Mouse (Mus musculus): Measurements from ENCODE around the gene Ift140. TPM values are rescaled to one million over a fixed set of nuclear protein-coding genes. Genes with fewer than 3 reads are reported as not detected.
"Not testable (repeated sequence)": the region's sequence is repeated elsewhere in the genome, so short reads cannot be mapped to it uniquely, and the experiment has no call there.

Gene Ift140
- polyA plus RNA-seq, 1 experiment from 2014 or later: 20.0 TPM

DNA sequence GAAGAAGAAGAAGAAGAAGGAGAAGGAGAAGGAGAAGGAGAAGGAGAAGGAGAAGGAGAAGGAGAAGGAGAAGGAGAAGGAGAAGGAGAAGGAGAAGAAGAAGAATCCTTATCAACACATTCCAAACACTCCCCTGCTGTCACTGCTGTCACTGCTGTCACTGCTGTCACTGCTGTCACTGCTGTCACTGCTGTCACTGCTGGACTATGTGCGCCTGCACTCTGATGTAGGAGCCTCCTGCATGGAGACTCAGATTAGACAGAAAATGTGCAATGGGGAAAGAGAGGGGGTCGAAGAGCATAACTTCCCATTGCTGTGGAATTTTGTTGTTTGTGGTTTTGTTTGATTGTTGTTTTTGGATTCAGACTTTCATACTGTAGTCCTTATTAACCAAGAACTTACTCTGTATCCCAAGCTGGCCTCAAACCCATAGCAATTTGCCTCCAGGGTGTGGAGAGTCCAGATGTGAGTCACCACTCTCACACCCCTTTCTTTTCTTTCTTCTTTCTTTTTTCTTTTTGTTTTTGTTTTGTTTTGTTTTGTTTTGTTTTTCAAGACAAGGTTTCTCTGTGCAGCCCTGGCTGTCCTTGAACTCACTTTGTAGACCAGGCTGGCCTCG, 109.7 kb downstream of the Ift140 start:
- not testable (repeated sequence) for H3K4me1 ChIP-seq (replicated peaks)

GRCm38 (mm10) chr17:25127079-25127478, 111.2 kb downstream of the Ift140 start:
- Histone ChIP-seq H3K9ac (no peak overlapping the region), H3K4me1 (replicated peaks) (no peaks in the 10 kb centered on the region), H3K27me3 (no peaks in the 10 kb centered on the region), H3K36me3 (no peaks in the 10 kb centered on the region), H3K4me3 (no peak overlapping the region), H3K27ac (replicated peaks) (no peak overlapping the region), H3K4me2 (no peak overlapping the region), H3K9me3 (no peaks in the 10 kb centered on the region)
- no peak for ATAC-seq (ENCODE audit: low FRiP score, low read depth)
- 48% methylated on average over 8 of the region's 8 CpGs for WGBS

More for the DNA sequence above, 109.7 kb downstream of the Ift140 start:
- ATAC-seq (ENCODE audit: low FRiP score, low read depth); H3K36me3 ChIP-seq; H3K27me3 ChIP-seq; H3K4me2 ChIP-seq; H3K4me3 ChIP-seq; H3K9ac ChIP-seq; H3K9me3 ChIP-seq; H3K27ac ChIP-seq (replicated peaks): not testable (repeated sequence)
- 79% methylated on average over 3 of the region's 3 CpGs for WGBS

DNA sequence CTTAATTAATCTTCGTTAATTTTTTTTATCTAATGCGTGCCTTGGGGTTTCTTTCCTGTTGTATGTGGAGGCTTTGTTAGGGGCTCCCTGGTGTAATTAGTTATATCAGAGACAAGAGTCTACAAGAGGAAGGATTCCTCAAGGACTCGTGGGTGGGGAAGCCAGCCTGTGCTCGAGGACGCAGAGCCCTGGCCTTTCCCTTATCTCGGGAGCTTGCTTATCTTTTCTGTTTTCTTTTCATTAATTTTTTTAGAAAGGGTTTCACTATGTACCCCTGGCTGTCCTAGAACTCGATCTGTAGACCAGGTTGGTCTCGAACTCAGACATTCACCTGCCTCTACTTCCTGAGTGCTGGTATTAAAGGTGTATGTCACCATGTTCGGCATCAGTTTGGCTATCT, 111.8 kb downstream of the Ift140 start:
- Histone ChIP-seq H3K4me2 (no peak overlapping the region), H3K27me3 (no peaks in the 10 kb centered on the region), H3K36me3 (no peaks in the 10 kb centered on the region), H3K9me3 (no peaks in the 10 kb centered on the region), H3K4me3 (no peak overlapping the region), H3K27ac (replicated peaks) (no peak overlapping the region), H3K4me1 (replicated peaks) (no peaks in the 10 kb centered on the region), H3K9ac (no peak overlapping the region)
- 77% methylated on average over 9 of the region's 9 CpGs for WGBS
- no peak for ATAC-seq (ENCODE audit: low FRiP score, low read depth)

DNA sequence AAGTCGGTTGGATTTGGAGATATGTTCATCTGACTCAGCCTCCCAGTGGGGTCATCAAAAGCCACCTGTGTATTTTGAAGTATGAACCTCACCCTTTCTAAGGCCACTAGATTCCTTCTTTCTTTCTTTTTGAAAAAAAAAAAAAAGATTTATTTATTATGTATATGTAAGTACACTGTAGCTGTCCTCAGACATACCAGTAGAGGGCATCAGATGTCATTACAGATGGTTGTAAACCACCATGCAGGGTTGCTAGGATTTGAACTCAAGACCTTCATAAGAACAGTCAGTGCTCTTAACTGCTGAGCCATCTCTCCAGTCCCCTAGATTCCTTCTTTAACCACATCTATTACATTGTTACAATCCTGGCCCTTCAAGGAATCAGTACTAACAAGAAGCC, 114.2 kb downstream of the Ift140 start:
- ATAC-seq (ENCODE audit: low FRiP score, low read depth): no peak
- Histone ChIP-seq H3K4me1 (replicated peaks) (peaks cover 14% of the 10 kb centered on the region), H3K9ac (no peak overlapping the region), H3K27me3 (no peaks in the 10 kb centered on the region), H3K36me3 (no peaks in the 10 kb centered on the region), H3K27ac (replicated peaks) (no peak overlapping the region), H3K4me3 (no peak overlapping the region), H3K9me3 (no peaks in the 10 kb centered on the region), H3K4me2 (no peak overlapping the region)
- 91% methylated on average over 1 of the region's 1 CpGs for WGBS

- Histone ChIP-seq H3K9me3 (no peaks in the 10 kb centered on the region), H3K4me3 (peak within 1 kb of the TSS; percentile 93), H3K27me3 (no peaks in the 10 kb centered on the region), H3K27ac (replicated peaks) (peak within 1 kb of the TSS; percentile 56), H3K4me1 (replicated peaks) (peaks cover 23% of the 10 kb centered on the region), H3K9ac (peak within 1 kb of the TSS; percentile 78), H3K4me2 (peak within 1 kb of the TSS; percentile 69), H3K36me3 (peaks cover 5% of the 10 kb centered on the region; the same call in 1 of the 2 replicates)
- 0% methylated on average over 38 of the region's 40 CpGs for WGBS
- peak; percentile 93 for ATAC-seq (ENCODE audit: low FRiP score, low read depth)
These were observed 117.4 kb downstream of the Ift140 start, which contains the start of gene Clcn7 for GRCm38 (mm10) chr17:25133275-25133698. Clcn7 (plus strand) TSS chr17:25133391.

DNA sequence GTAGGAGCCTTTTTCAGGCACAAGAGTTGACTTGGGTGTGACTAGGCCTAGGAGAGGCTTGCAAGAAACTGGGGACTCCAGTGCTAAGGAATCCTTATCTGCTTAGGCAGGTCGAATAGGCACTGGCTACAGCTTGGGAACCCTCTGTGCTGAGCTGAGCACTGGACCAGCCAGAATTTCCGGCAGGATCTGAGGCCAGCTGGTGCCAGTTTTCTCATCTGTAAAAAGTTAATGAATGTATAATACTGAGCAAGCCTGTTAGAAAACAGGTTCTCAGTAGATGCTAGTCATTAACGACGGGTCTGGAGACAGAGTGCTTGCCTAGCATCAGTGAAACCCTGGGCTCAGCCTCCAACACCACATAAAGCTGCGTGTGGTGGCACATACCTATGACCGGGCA, 119.7 kb downstream of the Ift140 start:
- H3K36me3 ChIP-seq: peaks cover 5% of the 10 kb centered on the region; the same call in 1 of the 2 replicates
- H3K9ac ChIP-seq: no peak overlapping the region
- no peak overlapping the region for H3K27ac ChIP-seq (replicated peaks)
- no peaks in the 10 kb centered on the region for H3K27me3 ChIP-seq
- WGBS: 93% methylated on average over 6 of the region's 6 CpGs
- peaks cover 23% of the 10 kb centered on the region for H3K4me1 ChIP-seq (replicated peaks)
- no peak overlapping the region for H3K4me3 ChIP-seq
- H3K9me3 ChIP-seq: no peaks in the 10 kb centered on the region
- ATAC-seq (ENCODE audit: low FRiP score, low read depth): no peak
- H3K4me2 ChIP-seq: no peak overlapping the region

DNA sequence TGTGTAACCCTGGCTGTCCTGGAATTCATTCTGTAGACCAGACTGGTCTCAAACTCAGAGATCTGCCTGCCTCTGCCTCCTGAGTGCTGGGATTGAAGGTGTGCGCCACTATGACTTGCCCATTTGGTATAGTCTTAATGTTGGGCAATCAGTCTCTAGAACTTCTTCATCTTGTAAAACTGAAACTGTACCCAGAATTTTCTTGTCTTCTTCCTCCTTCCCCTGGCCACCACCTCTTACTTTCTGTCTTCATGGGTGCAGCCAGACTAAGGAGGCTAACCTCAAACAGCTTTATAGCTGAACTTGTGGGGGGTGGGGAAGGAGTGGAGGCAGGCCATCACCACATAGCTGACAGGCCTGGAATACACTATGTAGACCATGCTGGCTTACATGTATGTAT, 122.9 kb downstream of the Ift140 start:
- ATAC-seq (ENCODE audit: low FRiP score, low read depth): no peak
- Histone ChIP-seq H3K36me3 (peaks cover 5% of the 10 kb centered on the region; the same call in 1 of the 2 replicates), H3K4me3 (no peak overlapping the region), H3K9me3 (no peaks in the 10 kb centered on the region), H3K27me3 (no peaks in the 10 kb centered on the region), H3K27ac (replicated peaks) (no peak overlapping the region), H3K4me2 (no peak overlapping the region), H3K4me1 (replicated peaks) (peaks cover 19% of the 10 kb centered on the region), H3K9ac (no peak overlapping the region)
- 93% methylated on average over 1 of the region's 1 CpGs for WGBS

DNA sequence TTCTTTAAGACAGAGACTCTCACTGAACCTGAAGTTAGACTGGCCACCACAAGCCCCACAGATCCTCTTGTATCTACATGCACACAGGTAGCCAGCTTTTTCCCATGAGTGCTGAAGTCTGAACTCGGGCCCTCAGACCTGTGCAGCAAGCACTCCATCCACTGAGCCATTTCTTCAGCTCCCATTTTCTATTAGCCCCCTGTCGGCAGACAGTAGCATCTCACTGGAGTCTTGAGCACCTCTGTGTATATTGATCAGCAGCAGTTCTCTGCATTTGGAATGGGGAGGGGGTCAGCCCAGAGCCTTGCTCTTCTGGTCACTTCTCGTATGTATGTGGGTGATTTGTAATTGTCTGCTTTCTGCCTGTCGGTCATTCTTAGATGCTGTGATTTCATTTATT, 124.1 kb downstream of the Ift140 start:
- no peak overlapping the region for H3K4me2 ChIP-seq
- no peak overlapping the region for H3K4me3 ChIP-seq
- peaks cover 5% of the 10 kb centered on the region; the same call in 1 of the 2 replicates for H3K36me3 ChIP-seq
- no peaks in the 10 kb centered on the region for H3K9me3 ChIP-seq
- H3K27ac ChIP-seq (replicated peaks): no peak overlapping the region
- 72% methylated on average over 4 of the region's 4 CpGs for WGBS
- no peak overlapping the region for H3K9ac ChIP-seq
- 0 out of 2 replicates have a peak, but pooled peaks cover 9% of the 10 kb centered on the region for H3K4me1 ChIP-seq (replicated peaks)
- ATAC-seq (ENCODE audit: low FRiP score, low read depth): no peak
- no peaks in the 10 kb centered on the region for H3K27me3 ChIP-seq

Other genes starting within 250 kb of the Ift140 start
- not detected in 2 replicates for gene Meiob, start 211.8 kb upstream of the Ift140 start, polyA plus RNA-seq (2015; fragmentation: Nextera tagmentation; extraction: Ambion mirVana)
- gene Hagh, start 175.9 kb upstream of the Ift140 start, polyA plus RNA-seq (2015; fragmentation: Nextera tagmentation; extraction: Ambion mirVana): 71.8 and 72.1 TPM in 2 replicates
- gene Fahd1, start 165.7 kb upstream of the Ift140 start, polyA plus RNA-seq (2015; fragmentation: Nextera tagmentation; extraction: Ambion mirVana): 20.5 and 20.7 TPM in 2 replicates
- gene Igfals, start 150.1 kb upstream of the Ift140 start, polyA plus RNA-seq (2015; fragmentation: Nextera tagmentation; extraction: Ambion mirVana): 0.12 and 0.24 TPM in 2 replicates
- gene Nubp2, start 129.7 kb upstream of the Ift140 start, polyA plus RNA-seq (2015; fragmentation: Nextera tagmentation; extraction: Ambion mirVana): 62.7 and 65.2 TPM in 2 replicates
- 78.5 and 87.6 TPM in 2 replicates for gene Spsb3, start 129.4 kb upstream of the Ift140 start, polyA plus RNA-seq (2015; fragmentation: Nextera tagmentation; extraction: Ambion mirVana)
- 27.0 and 30.5 TPM in 2 replicates for gene Eme2, start 121.0 kb upstream of the Ift140 start, polyA plus RNA-seq (2015; fragmentation: Nextera tagmentation; extraction: Ambion mirVana)
- 80.1 and 82.3 TPM in 2 replicates for gene Mrps34, start 121.0 kb upstream of the Ift140 start, polyA plus RNA-seq (2015; fragmentation: Nextera tagmentation; extraction: Ambion mirVana)
- 81.6 and 85.5 TPM in 2 replicates for gene Nme3, start 119.6 kb upstream of the Ift140 start, polyA plus RNA-seq (2015; fragmentation: Nextera tagmentation; extraction: Ambion mirVana)
- 92.2 and 101 TPM in 2 replicates for gene Mapk8ip3, start 79.1 kb upstream of the Ift140 start, polyA plus RNA-seq (2015; fragmentation: Nextera tagmentation; extraction: Ambion mirVana)
- 101 and 112 TPM in 2 replicates for gene Jpt2, start 55.4 kb upstream of the Ift140 start, polyA plus RNA-seq (2015; fragmentation: Nextera tagmentation; extraction: Ambion mirVana)
- 6.3 and 6.7 TPM in 2 replicates for gene Cramp1l, start 297 bp upstream of the Ift140 start, polyA plus RNA-seq (2015; fragmentation: Nextera tagmentation; extraction: Ambion mirVana)
- 10.9 TPM in 2 replicates for gene Tmem204, start 67.5 kb downstream of the Ift140 start, polyA plus RNA-seq (2015; fragmentation: Nextera tagmentation; extraction: Ambion mirVana)
- gene Telo2, start 99.9 kb downstream of the Ift140 start, polyA plus RNA-seq (2015; fragmentation: Nextera tagmentation; extraction: Ambion mirVana): 51.3 and 58.9 TPM in 2 replicates
- gene Ptx4, start 104.7 kb downstream of the Ift140 start, polyA plus RNA-seq (2015; fragmentation: Nextera tagmentation; extraction: Ambion mirVana): not detected in 2 replicates
- gene Clcn7, start 117.3 kb downstream of the Ift140 start, polyA plus RNA-seq (2015; fragmentation: Nextera tagmentation; extraction: Ambion mirVana): 29.4 and 32.2 TPM in 2 replicates
- gene Ccdc154, start 146.4 kb downstream of the Ift140 start, polyA plus RNA-seq (2015; fragmentation: Nextera tagmentation; extraction: Ambion mirVana): not detected in 2 replicates
- gene Gm38655, start 159.4 kb downstream of the Ift140 start, polyA plus RNA-seq (2015; fragmentation: Nextera tagmentation; extraction: Ambion mirVana): not detected in 2 replicates
- 31.1 and 31.5 TPM in 2 replicates for gene BC003965, start 168.5 kb downstream of the Ift140 start, polyA plus RNA-seq (2015; fragmentation: Nextera tagmentation; extraction: Ambion mirVana)
- gene Unkl, start 172.3 kb downstream of the Ift140 start, polyA plus RNA-seq (2015; fragmentation: Nextera tagmentation; extraction: Ambion mirVana): 15.1 and 16.2 TPM in 2 replicates
- 104 and 107 TPM in 2 replicates for gene Gnptg, start 224.0 kb downstream of the Ift140 start, polyA plus RNA-seq (2015; fragmentation: Nextera tagmentation; extraction: Ambion mirVana)
- gene Tsr3, start 224.1 kb downstream of the Ift140 start, polyA plus RNA-seq (2015; fragmentation: Nextera tagmentation; extraction: Ambion mirVana): 60.2 and 61.4 TPM in 2 replicates
- 19.6 and 20.4 TPM in 2 replicates for gene Baiap3, start 240.3 kb downstream of the Ift140 start, polyA plus RNA-seq (2015; fragmentation: Nextera tagmentation; extraction: Ambion mirVana)

All from hindbrain, embryonic 15.5 days (tissue).